8 mouse cellular contexts compared by ENCODE assay signal in the genomic region with DNA sequence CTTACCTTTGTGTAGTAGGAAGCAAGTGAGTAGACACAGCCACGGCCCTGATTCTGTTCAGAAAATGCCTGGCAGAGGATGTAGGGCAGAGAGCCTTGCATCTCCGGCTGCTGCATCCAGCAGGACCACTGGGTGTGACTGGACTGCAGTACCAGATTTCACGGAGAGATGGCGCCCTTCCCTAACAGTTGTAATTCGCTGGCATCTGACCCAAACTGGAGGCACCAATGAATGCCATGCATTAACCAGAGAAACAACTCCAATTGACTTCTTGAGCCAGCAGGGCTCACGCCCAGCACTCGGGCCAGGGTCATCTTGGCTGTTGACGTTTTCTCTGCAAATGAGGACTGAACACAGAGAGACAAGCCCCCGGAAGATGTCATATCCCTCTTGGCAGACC. TPM values are rescaled to one million over a fixed set of nuclear protein-coding genes. Genes with fewer than 3 reads are reported as not detected.
DNase-seq lines count a peak whose midpoint lies in the region; ATAC-seq lines count a peak whose summit lies in the region.

No protein-coding gene starts in this region.

- H3K36me3 ChIP-seq in hindbrain, embryonic 15.5 days, result no peaks in the 10 kb centered on the region

- DNase-seq in MN1 (ENCODE audit: low spot score), result peak; percentile 93
- DNase-seq in cerebellum, adult 18-20 months, result peak; percentile 94 to 98
- peak; percentile 92 for DNase-seq in forelimb bud, embryonic 11.5 days (ENCODE audit: low read depth, low spot score)
- peak; percentile 96 to 99 for DNase-seq in left cerebral cortex, adult 18-20 months (ENCODE audit: low spot score in 2 of 2)
- peak; percentile 93 to 95 for DNase-seq in right cerebral cortex, postnatal 10 days (ENCODE audit: low spot score in 2 of 2)
- DNase-seq in urinary bladder, postnatal 25 days (ENCODE audit: low spot score), result peak; percentile 94

- H3K4me1 ChIP-seq in hindbrain, embryonic 15.5 days (replicated peaks), result peaks cover 50% of the 10 kb centered on the region

- H3K4me3 ChIP-seq in hindbrain, embryonic 15.5 days, result no peak overlapping the region

- peak overlapping the region; percentile 84; the same call in 1 of the 2 replicates for H3K4me2 ChIP-seq in hindbrain, embryonic 15.5 days

- H3K27me3 ChIP-seq in hindbrain, embryonic 15.5 days, result no peaks in the 10 kb centered on the region

- peak overlapping the region; percentile 41 for H3K27ac ChIP-seq in hindbrain, embryonic 15.5 days (replicated peaks)

- H3K9me3 ChIP-seq in hindbrain, embryonic 15.5 days, result no peaks in the 10 kb centered on the region

- 2% methylated on average over 9 of the region's 9 CpGs for WGBS in hindbrain, embryonic 15.5 days

- peak; percentile 33 for ATAC-seq in hindbrain, embryonic 15.5 days (ENCODE audit: low FRiP score, low read depth)
- peak; percentile 67 for ATAC-seq in megakaryocyte, adult 5-6 weeks (ENCODE audit: poor library complexity, severe bottlenecking)

- no peak overlapping the region for H3K9ac ChIP-seq in hindbrain, embryonic 15.5 days

RNA-seq across cellular contexts. Expression of a gene that starts 11.4 kb away (rescaled TPM):
- polyA plus RNA-seq in hindbrain, embryonic 15.5 days (2015; fragmentation: Nextera tagmentation; extraction: Ambion mirVana), result 343 and 372 TPM in 2 replicates
- 1,000 to 10,000 TPM; 1,494 to 1,506 TPM for total RNA-seq in left cerebral cortex, adult 18-20 months (2021)
- 101 and 108 TPM in 2 replicates for total RNA-seq in megakaryocyte, adult 5-6 weeks (2015)
- total RNA-seq in megakaryocyte, adult 5-6 weeks (2017), result 66.1 and 67.4 TPM in 2 replicates

Comparison
In these comparisons a context has a peak if more than half of its experiments do, and no peak if none do; other contexts are left out.
1. RNA of a gene that starts 11.4 kb away (total RNA-seq): 1,494 to 1,506 TPM in left cerebral cortex, adult 18-20 months; 66.1 to 108 TPM in megakaryocyte, adult 5-6 weeks; every median in the first group is over 10 times any median in the second.
2. Peak in every context shown above with its lines, with median percentiles within 50 percentile points of each other: DNase-seq.